Mouse (Mus musculus) left cerebral cortex, adult 11 months (tissue): ENCODE data around the gene Vegfa.
A peak's percentile ranks its signal among the peaks of the same experiment; 100 is the strongest.

ENCODE experiments used
- DNase-seq: peaks from one replicate; pipeline ENCODE4 v3.0.0; 2022; ENCODE audit warnings: low spot score

Gene Vegfa

GRCm38 (mm10) chr17:46032257-46032991, at the start of gene Vegfa:
Vegfa (minus strand) TSS chr17:46032369.
- peak; percentile 81 for DNase-seq

DNA sequence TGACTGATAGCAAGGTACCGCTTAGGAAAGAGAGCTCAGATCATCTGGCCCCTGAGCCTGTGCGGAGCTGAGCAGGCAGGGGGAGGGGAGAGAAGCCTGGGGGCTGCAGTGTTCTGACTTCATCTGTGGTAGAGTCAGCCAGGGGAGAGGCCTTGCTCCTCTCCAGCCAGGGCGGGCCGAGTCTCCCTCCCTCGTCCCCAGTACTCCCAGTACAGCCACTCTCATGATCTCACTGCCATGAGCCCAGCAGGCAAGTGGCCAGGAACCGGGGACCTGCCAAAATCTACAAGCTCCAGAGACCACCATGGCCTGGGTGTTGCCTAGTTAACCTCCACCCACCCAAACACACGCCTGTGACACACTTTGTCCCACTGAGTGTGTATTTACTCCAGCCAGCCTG, 49.5 kb upstream of the Vegfa start:
- DNase-seq = no peak

GRCm38 (mm10) chr17:46081042-46081441, 48.9 kb upstream of the Vegfa start:
- DNase-seq = no peak

DNA sequence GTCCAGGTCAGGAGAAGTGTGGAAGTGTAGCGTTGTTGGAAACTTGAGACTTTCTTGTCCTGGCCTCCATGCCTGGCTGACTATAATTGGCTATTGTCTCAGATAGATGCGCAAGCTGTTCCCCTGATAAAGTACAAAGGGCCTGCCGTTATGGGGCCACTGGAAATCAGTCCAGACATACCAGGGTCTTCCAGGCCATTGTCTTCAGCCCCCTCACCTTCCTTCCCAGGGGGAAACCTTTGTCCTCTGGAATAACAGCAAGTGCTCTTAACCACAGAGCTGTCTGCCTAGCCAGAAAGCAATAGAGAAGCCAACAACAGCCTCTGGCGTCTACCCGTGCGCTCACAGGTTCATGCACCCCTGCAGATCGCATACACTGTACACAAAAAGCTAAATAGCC, 48.2 kb upstream of the Vegfa start:
- DNase-seq = no peak

- DNase-seq = no peak
Observed at GRCm38 (mm10) chr17:46079037-46079436, 46.9 kb upstream of the Vegfa start.

DNA sequence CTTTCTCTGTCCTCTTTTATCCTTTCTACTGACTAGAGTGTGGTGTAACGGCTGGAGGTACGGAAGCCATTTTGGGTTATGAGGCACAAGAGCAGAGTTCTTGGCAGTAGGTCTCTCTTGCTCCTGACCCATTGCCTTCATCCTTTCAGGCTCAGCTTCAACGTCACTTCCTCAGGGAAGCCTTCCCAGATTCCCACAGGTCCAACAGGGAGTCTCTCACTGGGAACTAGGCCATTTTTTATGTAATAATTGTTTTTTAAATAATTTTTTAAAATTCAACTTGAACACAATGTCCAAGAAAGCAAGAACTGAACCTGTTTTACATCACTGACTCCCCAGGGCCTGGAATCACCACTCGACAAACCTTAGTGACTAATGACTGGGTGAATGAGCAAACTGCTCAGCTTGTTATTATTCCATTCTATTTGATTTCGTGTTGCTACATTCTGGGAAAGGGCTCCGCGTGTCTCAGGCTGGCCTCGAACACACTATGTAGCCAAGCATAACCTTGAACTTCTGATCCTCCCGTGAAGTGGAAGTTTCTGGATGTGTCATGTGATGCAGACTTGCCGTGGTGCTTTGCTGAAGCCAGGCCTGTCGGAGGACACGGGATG, 45.9 kb upstream of the Vegfa start:
- no peak for DNase-seq

- DNase-seq = no peak
Observed at GRCm38 (mm10) chr17:46076260-46076551, 44.0 kb upstream of the Vegfa start.

DNA sequence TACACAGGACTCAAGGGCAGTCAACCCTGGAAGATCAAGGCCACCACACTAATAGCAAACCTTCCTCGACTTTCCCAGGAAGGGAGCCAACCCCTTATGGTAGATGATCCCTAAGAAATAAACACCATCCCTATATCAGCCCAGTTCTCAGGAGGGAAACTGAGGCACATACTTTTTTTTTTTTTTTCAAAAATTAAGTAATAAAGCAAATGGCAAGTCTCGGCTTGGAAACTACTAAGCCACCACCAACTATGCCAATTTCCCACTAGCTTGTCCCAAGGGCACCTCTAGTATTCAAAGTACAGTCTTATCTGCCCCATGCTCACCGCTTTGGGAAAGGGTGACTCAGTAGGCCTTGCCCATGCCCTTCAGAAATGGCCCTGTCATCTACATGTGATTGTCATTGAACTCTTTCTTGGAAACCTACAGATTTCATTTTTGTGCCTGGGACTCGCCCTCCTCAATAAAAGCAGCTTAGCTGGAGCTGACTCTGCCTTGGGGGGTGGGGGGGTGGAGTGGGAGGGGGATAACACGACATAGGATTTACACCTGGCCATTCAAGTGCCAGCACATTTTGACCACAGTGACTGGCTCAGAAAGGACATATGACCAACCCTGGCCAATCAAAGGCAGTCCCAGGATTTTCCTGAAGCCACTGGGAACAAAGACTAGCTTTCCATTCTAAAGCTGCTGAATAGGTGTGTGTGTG, 43.5 kb upstream of the Vegfa start:
- no peak for DNase-seq

DNA sequence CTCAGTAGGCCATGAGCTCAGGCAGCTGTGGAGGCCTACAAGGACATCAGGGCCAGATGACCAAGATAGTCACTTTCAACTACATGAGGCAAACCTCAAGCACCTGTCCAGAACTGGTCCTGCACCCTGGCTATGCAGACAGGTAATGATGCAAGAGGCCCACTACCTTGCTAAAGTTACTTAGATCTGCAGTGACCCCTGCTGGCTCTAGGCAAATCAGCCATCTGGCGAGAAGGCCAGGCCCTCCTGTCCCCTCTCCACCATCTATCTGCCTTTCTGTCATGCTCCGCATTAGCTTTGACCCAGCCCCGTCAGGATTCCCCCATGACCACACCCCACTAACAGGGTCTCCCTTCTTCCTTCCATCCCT, 42.9 kb upstream of the Vegfa start:
- DNase-seq = no peak

- no peak for DNase-seq
Observed at GRCm38 (mm10) chr17:46074398-46075115, 42.4 kb upstream of the Vegfa start.

- DNase-seq = no peak
Observed at GRCm38 (mm10) chr17:46073730-46074301, 41.6 kb upstream of the Vegfa start.

DNA sequence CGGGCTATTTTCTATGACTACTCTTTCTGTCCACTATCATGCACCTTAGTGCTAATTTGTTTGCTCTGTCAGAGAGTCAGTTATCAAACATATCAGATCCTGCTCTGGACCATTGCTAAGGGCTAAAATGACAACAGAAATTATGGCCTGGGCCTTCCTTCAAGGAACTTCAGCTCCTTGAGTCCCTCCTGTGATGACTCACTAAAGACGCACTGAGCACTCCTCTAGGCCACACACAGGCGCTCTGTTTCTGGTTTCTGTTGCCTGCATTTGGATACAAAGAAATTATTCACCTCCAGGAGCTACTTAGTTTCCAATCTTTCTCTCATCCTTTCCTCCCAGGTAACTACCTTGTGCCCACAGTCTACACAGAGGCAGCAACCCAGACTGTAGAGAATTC, 39.4 kb upstream of the Vegfa start:
- DNase-seq = no peak

DNA sequence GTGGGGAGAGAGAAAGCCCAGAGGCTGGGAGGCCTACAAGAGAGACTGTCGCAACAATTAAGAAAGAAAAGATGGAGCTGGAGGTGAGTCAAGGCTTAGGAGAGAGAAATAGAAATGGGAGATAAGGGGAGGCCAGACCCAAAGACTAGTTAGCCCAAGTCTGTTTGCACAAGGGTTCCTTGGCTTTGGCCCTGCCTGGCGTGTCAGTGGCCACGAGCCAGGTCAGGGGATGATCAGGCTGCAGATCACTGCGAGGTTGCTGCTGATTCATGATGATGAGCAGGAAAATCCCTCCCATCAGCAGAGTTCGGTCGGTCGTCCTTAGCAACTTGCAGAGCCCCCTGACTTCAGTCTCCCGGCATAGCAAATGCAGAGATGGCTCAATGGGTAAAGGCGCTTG, 37.9 kb upstream of the Vegfa start:
- no peak for DNase-seq

GRCm38 (mm10) chr17:46063974-46064312, 31.8 kb upstream of the Vegfa start:
- no peak for DNase-seq

DNA sequence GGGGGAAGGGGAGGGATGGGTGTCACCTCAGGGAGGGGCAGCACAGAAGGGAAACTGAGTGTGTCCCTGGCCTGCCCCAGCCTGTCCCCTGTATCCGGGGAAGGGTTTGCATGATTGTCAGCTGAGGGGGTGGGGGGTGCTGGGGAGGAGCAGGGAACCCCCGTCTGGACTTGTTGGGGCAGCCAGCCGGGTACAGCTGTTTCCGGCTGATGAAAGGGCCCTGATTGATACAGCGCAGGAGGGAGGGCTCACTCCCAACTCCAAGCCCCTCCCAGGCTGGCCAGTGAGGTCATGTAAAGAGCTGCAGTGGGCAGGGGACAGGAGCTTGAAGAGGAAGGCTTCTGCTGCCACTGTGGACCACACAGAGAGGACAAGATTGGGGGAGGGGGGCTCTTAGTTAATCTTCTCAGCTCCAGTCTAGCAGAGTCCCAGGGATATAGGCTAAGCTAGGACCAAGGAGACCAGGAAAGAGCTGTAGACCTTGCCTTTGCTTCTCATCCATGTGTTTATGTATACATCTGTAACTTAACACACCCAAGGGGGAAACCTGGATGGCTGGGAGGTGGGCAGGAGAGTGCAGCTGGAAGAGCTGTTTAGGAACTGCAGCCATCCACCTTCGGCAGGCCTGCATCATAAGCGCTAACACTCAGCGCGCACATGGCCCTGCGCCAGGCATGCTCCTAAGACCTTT, 31.3 kb upstream of the Vegfa start:
- DNase-seq = no peak

- no peak for DNase-seq
Observed at GRCm38 (mm10) chr17:46060253-46060652, 28.1 kb upstream of the Vegfa start.

DNA sequence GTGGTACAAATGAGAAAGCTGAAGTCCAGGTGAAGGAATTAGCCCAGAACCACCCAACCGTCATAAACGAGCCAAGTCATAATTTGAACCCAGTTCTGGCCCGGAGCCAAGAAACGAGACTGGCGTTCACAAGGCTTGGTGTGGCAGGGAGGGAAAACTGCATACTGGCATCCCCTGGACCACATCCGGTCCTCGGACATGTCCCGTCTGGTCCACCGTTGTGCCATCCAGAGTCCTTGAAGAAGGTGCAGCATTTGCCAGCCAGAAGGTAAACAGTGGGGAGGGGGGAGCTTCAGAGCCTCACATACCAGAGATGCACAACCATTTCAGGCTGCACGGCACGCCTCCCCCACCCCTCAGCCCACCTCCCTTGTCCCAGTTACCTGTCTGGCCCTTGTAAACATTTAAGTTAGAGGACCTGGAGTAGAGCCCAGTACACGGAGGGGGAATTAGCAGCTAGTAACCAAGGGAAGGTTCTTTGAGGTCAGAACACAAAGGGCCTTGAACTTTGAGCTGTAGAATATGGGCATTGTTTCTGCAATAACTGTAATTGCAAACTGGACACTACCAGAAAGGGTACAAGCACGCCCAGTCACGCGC, 27.2 kb upstream of the Vegfa start:
- no peak for DNase-seq

GRCm38 (mm10) chr17:46056288-46056687, 24.1 kb upstream of the Vegfa start:
- no peak for DNase-seq

- no peak for DNase-seq
Observed at GRCm38 (mm10) chr17:46055736-46056135, 23.6 kb upstream of the Vegfa start.

GRCm38 (mm10) chr17:46053291-46053842, 21.2 kb upstream of the Vegfa start:
- DNase-seq = no peak

GRCm38 (mm10) chr17:46052146-46052545, 20.0 kb upstream of the Vegfa start:
- no peak for DNase-seq
